Mouse (Mus musculus) stomach, postnatal 0 days (tissue): Measurements from ENCODE around the gene Gm15319.
"Not testable (repeated sequence)": the region's sequence is repeated elsewhere in the genome, so short reads cannot be mapped to it uniquely, and the experiment has no call there.

Experiments
- CTCF ChIP-seq: IDR thresholded peaks from 2 replicates; pipeline ENCODE4 v1.5.1; 2016; ENCODE audit warnings: antibody characterized with exemption, low read depth, mild to moderate bottlenecking, moderate library complexity
- EP300 ChIP-seq: optimal IDR thresholded peaks from 2 replicates; pipeline ENCODE3; 2016; ENCODE audit warnings: antibody characterized with exemption

DNA sequence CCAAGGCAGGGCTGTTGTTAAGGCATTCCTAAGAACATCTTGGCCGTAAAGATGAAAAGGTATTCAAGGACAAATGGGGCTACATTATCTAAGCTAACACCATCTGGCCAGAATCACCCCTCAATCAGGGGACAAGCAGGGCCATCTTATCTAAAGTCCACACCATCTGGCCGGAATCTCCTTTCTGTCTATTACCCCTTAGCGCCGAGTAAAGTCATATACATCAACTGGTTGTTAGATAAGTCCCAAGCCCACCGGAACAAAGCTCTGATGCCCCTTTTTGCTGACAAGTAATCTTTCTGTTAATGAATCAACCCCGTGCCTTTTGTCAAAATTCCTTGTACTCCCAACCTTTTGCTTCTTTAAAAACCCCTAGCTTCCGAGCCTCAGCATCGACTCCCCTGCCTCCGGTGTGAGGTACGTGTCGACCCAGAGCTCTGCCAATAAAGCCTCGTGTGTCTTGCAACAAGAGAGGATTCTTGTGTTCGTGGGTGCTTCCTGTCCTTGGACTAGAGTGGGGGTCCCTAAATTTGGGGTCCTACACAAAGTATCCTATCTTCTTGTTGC, 65.0 kb downstream of the Gm15319 start:
- not testable (repeated sequence) for TF ChIP-seq CTCF, EP300
